In genomic region chr7:145071533-145071932, GRCm38 (mm10) we compare ENCODE assay signal across 22 mouse cellular contexts.
"Had no signal": no experiment of that assay in that cellular context is flagged by ENCODE, and none has a peak within 500 bp of the region (broad histone marks: within the 10 kb centered on the region; RNA-seq: fewer than 3 reads in every experiment).

No protein-coding gene starts in this region.

- H3K4me2 ChIP-seq: limb, embryonic 13.5 days; lung, embryonic 15.5 days; midbrain, embryonic 13.5 days; neural tube, embryonic 13.5 days; stomach, embryonic 15.5 days had no signal

- H3K27me3 ChIP-seq: limb, embryonic 13.5 days; lung, embryonic 15.5 days; midbrain, embryonic 13.5 days; neural tube, embryonic 13.5 days; stomach, embryonic 15.5 days had no signal

- H3K4me1 ChIP-seq: limb, embryonic 10.5 days; limb, embryonic 13.5 days; lung, embryonic 15.5 days; midbrain, embryonic 13.5 days; neural tube, embryonic 13.5 days; stomach, embryonic 15.5 days had no signal

- H3K4me3 ChIP-seq: limb, embryonic 10.5 days; limb, embryonic 13.5 days; lung, embryonic 15.5 days; megakaryocyte, embryonic 14.5 days; midbrain, embryonic 13.5 days; myocyte; neural tube, embryonic 13.5 days; stomach, embryonic 15.5 days had no signal

- H3K27ac ChIP-seq: limb, embryonic 10.5 days; limb, embryonic 13.5 days; liver, embryonic 14.5 days; lung, embryonic 15.5 days; midbrain, embryonic 13.5 days; neural tube, embryonic 13.5 days; stomach, embryonic 15.5 days had no signal

- ATAC-seq: liver, postnatal 0 days; midbrain, embryonic 13.5 days; midbrain, embryonic 16.5 days had no signal

- H3K9me3 ChIP-seq: limb, embryonic 10.5 days; limb, embryonic 13.5 days; lung, embryonic 15.5 days; megakaryocyte, embryonic 14.5 days; midbrain, embryonic 13.5 days; neural tube, embryonic 13.5 days; stomach, embryonic 15.5 days had no signal

- H3K36me3 ChIP-seq: limb, embryonic 10.5 days; limb, embryonic 13.5 days; lung, embryonic 15.5 days; midbrain, embryonic 13.5 days; neural tube, embryonic 13.5 days; stomach, embryonic 15.5 days had no signal

- H3K9ac ChIP-seq: limb, embryonic 13.5 days; liver, embryonic 14.5 days; liver, postnatal 0 days; lung, embryonic 15.5 days; midbrain, embryonic 13.5 days; neural tube, embryonic 13.5 days; stomach, embryonic 15.5 days had no signal

- DNase-seq: kidney, adult 11 months; kidney, adult 9 months; kidney, postnatal 14 days; kidney, postnatal 4 days; liver; liver, postnatal 0 days; lung, postnatal 36 days; retina, postnatal 1 day; right cerebral cortex, postnatal 25 days; spleen, adult 18-20 months; thymus, adult 2 months; thymus, postnatal 25 days had no signal
